Mouse (Mus musculus): ENCODE measurements around the gene Trim43b. TPM values are rescaled to one million over a fixed set of nuclear protein-coding genes. Genes with fewer than 3 reads are reported as not detected.

Trim43b gene
- polyA plus RNA-seq (2012; rRNA removed; ENCODE audit: low replicate concordance): not detected in 2 replicates

GRCm38 (mm10) chr9:89092735-89093134 lies at the start of gene Trim43b:
Gene Trim43b, minus strand, starts transcription at chr9:89092835.

Other genes with a start within 250 kb of the Trim43b start
- gene Bcl2a1a, start 135.9 kb downstream of the Trim43b start, polyA plus RNA-seq (2012; rRNA removed; ENCODE audit: low replicate concordance): 0.59 and 2.1 TPM in 2 replicates
- gene Bcl2a1b, start 106.4 kb upstream of the Trim43b start, polyA plus RNA-seq (2012; rRNA removed; ENCODE audit: low replicate concordance): 3.1 and 5.1 TPM in 2 replicates
- not detected in 2 replicates for gene Gm29094, start 106.5 kb upstream of the Trim43b start, polyA plus RNA-seq (2012; rRNA removed; ENCODE audit: low replicate concordance)
- gene Mthfs, start 117.8 kb upstream of the Trim43b start, polyA plus RNA-seq (2012; rRNA removed; ENCODE audit: low replicate concordance): 7.5 and 11.6 TPM in 2 replicates

All from subcutaneous adipose tissue, adult 2 months (tissue).